Mouse (Mus musculus): ENCODE measurements at regions not wholly inside any gene's neighbourhood (a gene's known extent, or its start where the extent isn't known, plus 50 kb on each side); places are given as distances from the start of the nearest gene placed in this dataset.

- Histone ChIP-seq H3K4me1 (ENCODE audit: control insufficient read depth, insufficient read depth, insufficient read length, low read length) (no peaks in the 10 kb centered on the region), H3K4me3 (ENCODE audit: insufficient read depth, low read depth, low read length) (peak overlapping the region; percentile 28), H3K27ac (replicated peaks; ENCODE audit: low read depth, low read length) (no peak overlapping the region)
Measured at GRCm38 (mm10) chr6:51172856-51173619, 259.4 kb upstream of the Nfe2l3 start.

DNA sequence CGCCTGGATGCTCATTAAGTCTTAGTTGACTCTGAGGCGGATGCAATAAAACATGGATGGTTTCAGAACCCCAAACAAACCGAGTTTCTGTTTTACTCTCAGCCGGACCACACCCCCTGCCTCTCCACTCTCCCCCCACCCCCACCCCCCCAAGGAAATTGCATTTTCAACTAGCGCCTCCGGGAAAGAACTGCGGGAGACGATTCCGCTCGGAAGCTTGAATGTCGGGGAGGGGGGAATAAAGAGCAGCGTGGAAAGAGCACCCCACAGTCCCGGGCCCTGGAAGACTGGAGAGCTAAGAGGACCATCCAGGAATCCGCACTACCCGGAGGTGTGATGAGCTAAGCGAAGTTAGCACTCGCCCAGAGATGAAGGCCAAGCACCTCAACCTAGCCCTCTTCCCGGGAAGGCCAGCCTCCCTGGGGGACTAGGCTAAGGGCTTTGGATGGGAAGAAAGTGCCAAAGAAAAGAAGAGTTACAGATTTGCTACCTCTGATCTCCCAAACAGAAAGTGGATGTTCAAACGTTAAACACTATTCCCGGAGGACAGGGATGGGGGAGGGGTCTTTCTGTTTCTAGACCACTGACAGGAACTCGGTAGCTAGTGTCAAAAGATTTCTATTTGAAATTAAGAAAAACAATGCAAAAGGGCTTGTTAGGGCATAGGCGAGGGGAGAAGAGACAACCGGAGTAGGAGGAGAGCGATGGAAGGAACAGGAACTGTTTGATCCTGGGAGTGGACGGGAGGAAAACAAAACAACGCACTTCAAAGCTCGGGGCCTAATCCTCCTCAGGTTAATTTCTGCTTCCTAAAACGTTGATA is 258.6 kb upstream of the Nfe2l3 start:
- no peak overlapping the region for H3K27ac ChIP-seq (replicated peaks; ENCODE audit: low read depth, low read length)
- no peaks in the 10 kb centered on the region for H3K4me1 ChIP-seq (ENCODE audit: control insufficient read depth, insufficient read depth, insufficient read length, low read length)
- H3K4me3 ChIP-seq (ENCODE audit: insufficient read depth, low read depth, low read length), result peak overlapping the region; percentile 26; the same call in 1 of the 2 replicates

GRCm38 (mm10) chr6:51174443-51175021 is 257.9 kb upstream of the Nfe2l3 start:
- Histone ChIP-seq H3K4me1 (ENCODE audit: control insufficient read depth, insufficient read depth, insufficient read length, low read length) (no peaks in the 10 kb centered on the region), H3K4me3 (ENCODE audit: insufficient read depth, low read depth, low read length) (no peak overlapping the region), H3K27ac (replicated peaks; ENCODE audit: low read depth, low read length) (no peak overlapping the region)

DNA sequence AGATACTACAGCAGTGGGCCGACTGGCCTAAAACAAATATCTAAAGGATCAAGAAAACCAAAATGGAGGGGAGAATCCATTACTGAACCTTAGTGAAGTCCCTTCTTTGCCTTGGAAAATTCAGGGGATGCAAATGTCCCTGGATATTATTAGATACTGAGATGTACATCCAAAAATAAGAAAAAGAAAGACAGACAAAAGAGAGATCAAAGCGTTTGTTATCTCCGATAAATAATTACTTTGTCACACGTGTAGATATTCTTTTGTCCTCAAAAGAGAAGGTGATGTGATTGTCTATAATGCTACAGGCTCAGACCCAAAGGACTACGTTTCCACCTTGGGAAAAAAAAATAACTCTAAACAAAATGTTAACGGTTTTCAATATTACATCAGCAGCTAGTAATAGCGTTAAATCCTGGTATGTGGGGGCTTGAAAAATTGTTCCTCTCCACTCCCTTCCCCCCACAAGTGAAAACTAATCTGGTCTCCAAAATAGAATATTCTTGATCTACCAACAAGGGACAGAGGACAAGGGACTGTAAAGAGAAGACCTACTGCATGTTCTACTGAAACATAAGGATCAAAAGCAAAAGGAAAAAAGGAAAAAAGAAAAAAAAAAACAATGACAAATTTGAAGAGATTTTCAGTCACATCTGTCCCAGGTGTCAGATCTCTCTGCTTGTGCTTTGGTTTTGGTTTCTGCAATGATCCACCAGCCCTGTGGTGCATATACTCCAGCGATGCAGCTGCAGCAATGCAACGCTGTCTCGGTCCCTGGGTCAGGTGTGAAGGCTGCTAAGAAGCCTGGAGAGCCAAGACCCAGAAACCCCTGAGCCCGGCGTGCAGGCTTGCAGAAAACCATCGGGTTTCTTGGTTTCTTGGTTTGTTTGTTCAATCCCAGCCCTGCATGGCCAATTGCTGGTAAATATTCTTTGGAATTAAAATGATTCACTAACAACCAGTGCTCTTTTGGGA is 256.6 kb upstream of the Nfe2l3 start:
- Histone ChIP-seq H3K27ac (replicated peaks; ENCODE audit: low read depth, low read length) (no peak overlapping the region), H3K4me3 (ENCODE audit: insufficient read depth, low read depth, low read length) (no peak overlapping the region), H3K4me1 (ENCODE audit: control insufficient read depth, insufficient read depth, insufficient read length, low read length) (no peaks in the 10 kb centered on the region)

DNA sequence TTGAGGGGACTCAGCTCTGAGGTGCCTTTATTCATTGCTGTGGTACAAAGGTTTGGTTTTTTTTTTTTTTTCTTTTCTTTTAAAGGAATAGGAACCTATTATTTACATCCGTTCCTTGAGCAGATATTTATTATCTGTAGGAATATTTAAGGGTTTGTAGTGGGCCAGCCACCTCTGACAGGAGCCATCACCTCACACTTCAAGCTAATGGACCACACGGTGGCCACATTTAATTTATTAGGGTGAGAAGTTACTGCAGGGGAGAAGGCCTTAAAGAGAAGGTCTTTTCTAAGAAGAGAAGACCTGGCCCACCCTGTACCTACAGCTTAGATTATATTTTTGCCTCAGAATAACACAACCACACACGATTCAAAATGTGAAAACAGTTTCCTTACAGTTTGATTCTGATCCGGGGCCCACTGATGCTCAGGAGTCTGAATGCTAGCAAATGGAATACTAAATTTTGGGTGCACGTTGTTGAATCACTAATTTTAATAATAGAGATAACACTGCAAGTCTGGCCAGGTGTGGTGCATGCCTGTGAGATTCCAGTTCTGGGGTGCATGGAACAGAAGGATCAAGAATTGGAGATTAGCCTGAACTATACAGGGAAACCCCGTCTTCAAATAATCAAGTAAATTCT is 255.6 kb upstream of the Nfe2l3 start:
- H3K27ac ChIP-seq (replicated peaks; ENCODE audit: low read depth, low read length), result no peak overlapping the region
- H3K4me3 ChIP-seq (ENCODE audit: insufficient read depth, low read depth, low read length), result no peak overlapping the region
- no peaks in the 10 kb centered on the region for H3K4me1 ChIP-seq (ENCODE audit: control insufficient read depth, insufficient read depth, insufficient read length, low read length)

DNA sequence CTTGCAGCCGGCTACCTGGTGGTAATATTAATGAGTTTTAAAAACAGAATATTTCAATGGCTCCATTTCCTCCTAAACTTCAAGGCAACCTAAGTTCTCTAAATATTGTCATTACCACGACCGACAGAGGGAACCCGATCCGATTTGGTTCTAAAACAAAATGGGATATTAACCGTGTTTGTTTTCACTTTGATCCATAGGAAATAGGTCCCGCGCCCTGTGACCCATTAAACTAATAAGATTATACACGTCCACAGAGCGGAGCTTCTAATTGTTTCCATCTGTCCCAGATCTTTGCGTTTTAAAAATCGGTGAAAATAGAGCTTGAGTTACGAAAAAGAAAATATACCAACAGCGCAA is 254.8 kb upstream of the Nfe2l3 start:
- Histone ChIP-seq H3K27ac (replicated peaks; ENCODE audit: low read depth, low read length) (no peak overlapping the region), H3K4me3 (ENCODE audit: insufficient read depth, low read depth, low read length) (no peak overlapping the region), H3K4me1 (ENCODE audit: control insufficient read depth, insufficient read depth, insufficient read length, low read length) (no peaks in the 10 kb centered on the region)

- Histone ChIP-seq H3K4me3 (ENCODE audit: insufficient read depth, low read depth, low read length) (no peak overlapping the region), H3K4me1 (ENCODE audit: control insufficient read depth, insufficient read depth, insufficient read length, low read length) (no peaks in the 10 kb centered on the region), H3K27ac (replicated peaks; ENCODE audit: low read depth, low read length) (no peak overlapping the region)
Measured at GRCm38 (mm10) chr6:51178061-51178791, 254.2 kb upstream of the Nfe2l3 start.

- Histone ChIP-seq H3K4me3 (ENCODE audit: insufficient read depth, low read depth, low read length) (no peak overlapping the region), H3K4me1 (ENCODE audit: control insufficient read depth, insufficient read depth, insufficient read length, low read length) (no peaks in the 10 kb centered on the region)
Measured at GRCm38 (mm10) chr6:51178799-51179398, 253.6 kb upstream of the Nfe2l3 start.

GRCm38 (mm10) chr6:51179741-51180537 is 252.5 kb upstream of the Nfe2l3 start:
- H3K27ac ChIP-seq (replicated peaks; ENCODE audit: low read depth, low read length), result no peak overlapping the region
- H3K4me1 ChIP-seq (ENCODE audit: control insufficient read depth, insufficient read depth, insufficient read length, low read length), result no peaks in the 10 kb centered on the region
- no peak overlapping the region for H3K4me3 ChIP-seq (ENCODE audit: insufficient read depth, low read depth, low read length)

More at GRCm38 (mm10) chr6:51178799-51179398, 253.6 kb upstream of the Nfe2l3 start:
- no peak overlapping the region for H3K27ac ChIP-seq (replicated peaks; ENCODE audit: low read depth, low read length)

- no peak overlapping the region for H3K27ac ChIP-seq (replicated peaks; ENCODE audit: low read depth, low read length)
- no peaks in the 10 kb centered on the region for H3K4me1 ChIP-seq (ENCODE audit: control insufficient read depth, insufficient read depth, insufficient read length, low read length)
- no peak overlapping the region for H3K4me3 ChIP-seq (ENCODE audit: insufficient read depth, low read depth, low read length)
Measured at GRCm38 (mm10) chr6:51180881-51181875, 251.3 kb upstream of the Nfe2l3 start.

DNA sequence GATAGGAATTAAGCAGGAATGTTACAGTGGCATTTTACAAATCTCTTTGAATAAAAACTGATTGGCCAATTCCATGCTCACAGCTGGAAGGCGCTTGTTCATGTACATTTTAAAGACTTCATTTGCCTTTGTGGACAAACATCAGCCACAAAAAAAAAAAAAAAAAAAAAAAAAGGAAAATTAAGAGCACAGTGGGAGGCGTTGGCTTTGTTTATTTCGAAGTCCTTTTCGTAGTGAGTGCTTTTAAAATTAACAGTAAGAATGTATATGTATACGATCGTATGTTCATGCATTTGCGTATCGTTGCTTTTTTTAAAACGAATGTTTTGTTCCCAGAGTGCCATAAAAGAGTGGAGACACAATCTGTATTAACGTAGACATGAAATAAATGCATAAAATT is 250.6 kb upstream of the Nfe2l3 start:
- no peak overlapping the region for H3K4me3 ChIP-seq (ENCODE audit: insufficient read depth, low read depth, low read length)
- no peak overlapping the region for H3K27ac ChIP-seq (replicated peaks; ENCODE audit: low read depth, low read length)
- no peaks in the 10 kb centered on the region for H3K4me1 ChIP-seq (ENCODE audit: control insufficient read depth, insufficient read depth, insufficient read length, low read length)

DNA sequence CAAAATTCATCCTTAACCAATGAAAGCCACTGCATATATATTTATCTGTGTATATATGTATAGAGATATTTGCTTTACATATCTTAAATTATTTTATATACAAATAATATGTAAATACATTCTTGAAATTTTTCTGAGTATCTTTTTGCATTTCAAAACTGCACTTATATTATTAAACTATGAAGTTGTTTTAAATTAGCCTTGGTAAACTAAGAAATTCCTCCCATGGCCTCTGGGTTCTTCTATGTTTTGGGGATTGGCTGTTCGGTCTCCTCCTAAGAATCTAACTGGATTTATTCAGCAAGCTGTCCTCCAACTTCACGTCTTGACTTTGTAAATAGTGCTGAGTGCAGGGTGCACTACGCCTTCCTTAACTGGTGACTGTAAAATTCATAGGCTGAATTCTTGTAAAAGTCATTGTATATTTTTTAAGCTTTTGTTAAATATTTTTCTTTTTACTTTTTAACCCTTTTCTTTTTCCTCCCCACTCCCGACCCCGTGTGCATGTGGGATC is 249.6 kb upstream of the Nfe2l3 start:
- H3K4me3 ChIP-seq (ENCODE audit: insufficient read depth, low read depth, low read length), result no peak overlapping the region

More for the DNA sequence above, 249.6 kb upstream of the Nfe2l3 start:
- Histone ChIP-seq H3K4me1 (ENCODE audit: control insufficient read depth, insufficient read depth, insufficient read length, low read length) (no peaks in the 10 kb centered on the region), H3K27ac (replicated peaks; ENCODE audit: low read depth, low read length) (no peak overlapping the region)

All from brown adipose tissue, adult 24 weeks (tissue).